Mouse (Mus musculus) myocyte (in vitro differentiated cells): ENCODE results near the gene Prelid1.

Source experiments
- E2F4 ChIP-seq: IDR thresholded peaks from one replicate; pipeline ENCODE4 v1.6.1; 2011; ENCODE audit warnings: mild to moderate bottlenecking, control low read depth, moderate library complexity; ENCODE audit not compliant: insufficient read depth
- POLR2A ChIP-seq: IDR thresholded peaks from one replicate; pipeline ENCODE4 v1.6.1; 2011; ENCODE audit warnings: low read depth, mild to moderate bottlenecking, control low read depth, moderate library complexity; ENCODE audit not compliant: insufficient read length

DNA sequence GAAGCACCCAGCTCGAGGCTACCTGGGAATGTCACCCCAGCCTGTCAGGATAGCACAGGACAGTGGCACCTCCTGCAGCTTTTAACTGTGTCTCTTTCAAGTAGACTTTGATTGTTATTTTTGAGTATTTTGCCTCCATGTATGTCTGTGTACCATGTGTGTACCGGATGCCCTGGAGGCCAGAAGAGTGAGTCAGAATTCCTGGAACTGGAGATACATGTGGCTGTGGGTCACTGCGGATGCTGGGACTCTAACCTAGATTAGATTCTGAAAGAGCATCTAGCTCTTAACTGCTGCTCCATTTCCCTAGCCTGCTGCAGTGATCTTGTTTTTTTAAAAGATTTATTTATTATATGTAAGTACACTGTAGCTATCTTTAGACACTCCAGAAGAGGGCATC is 12.0 kb downstream of the Prelid1 start:
- TF ChIP-seq POLR2A (no peak), E2F4 (no peak)
